Mouse (Mus musculus): ENCODE results near the gene Col9a1.

The Col9a1 gene

DNA sequence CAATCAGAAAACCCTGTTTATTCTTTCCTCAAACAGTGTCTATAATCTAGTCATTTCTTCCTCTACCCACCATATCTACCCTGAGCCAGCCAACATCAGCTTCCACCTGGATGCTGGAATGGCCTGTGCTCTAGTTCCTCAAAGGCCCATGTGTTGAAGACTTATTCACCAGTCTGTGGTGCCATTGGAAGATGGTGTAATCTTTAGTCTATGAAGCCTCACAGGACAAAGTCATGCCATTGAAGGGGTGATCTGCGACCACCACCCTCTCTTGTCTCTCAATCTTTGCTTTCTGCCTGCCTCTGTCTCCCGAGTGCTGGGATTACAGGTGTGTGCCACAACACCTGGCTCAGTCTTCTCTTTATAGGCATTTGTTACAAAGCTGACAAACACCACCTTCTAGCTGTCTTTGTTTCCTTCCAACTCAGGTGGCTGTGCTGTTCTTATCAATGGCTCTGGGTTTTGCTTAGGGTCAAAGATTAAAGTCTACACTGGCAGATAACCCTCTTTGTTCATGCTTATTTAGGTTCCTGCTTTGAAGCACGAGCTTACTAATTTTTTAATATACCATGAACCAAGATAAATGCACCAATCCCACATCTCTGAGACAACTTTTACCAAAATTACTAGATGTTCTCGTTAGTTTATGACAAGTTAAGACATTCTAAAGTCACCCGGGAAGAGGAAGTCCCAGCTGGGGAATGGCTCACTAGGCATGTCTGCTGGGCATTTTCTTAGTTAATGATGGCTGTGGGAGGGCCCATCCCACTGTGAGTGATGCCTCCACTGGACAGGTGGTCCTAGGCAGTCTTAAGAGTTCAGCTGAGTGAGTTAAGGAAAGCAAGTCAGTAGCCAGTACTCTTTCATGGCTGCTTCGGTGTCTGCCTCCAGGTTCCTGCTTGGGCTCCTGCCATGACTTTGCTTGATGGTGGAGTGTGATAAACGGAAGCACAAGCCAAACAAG is 117.9 kb downstream of the Col9a1 start:
- no peak for DNase-seq (ENCODE audit: low spot score)

DNA sequence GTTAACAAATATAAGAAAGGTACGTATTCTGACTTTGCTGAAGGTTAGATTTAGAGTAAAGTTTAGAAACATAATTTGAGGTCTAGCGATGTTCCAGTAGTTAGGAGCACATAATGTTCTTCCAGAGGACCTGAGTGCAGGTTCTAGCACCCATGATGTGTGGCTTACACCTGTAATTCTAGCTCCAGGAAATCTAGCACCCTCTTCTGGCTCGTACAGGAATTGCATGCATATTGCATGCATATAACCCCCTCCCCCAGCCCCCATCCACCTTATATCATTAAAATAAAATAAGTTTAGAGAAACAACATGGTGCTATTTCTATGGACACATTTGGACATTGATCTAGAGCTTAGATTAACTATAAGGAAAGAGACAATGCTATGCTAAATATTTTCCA is 123.3 kb downstream of the Col9a1 start:
- DNase-seq (ENCODE audit: low spot score) = no peak
